Mouse (Mus musculus): ENCODE data around the gene Tmem236.
A peak's percentile ranks its signal among the peaks of the same experiment; 100 is the strongest.

Gene Tmem236

GRCm38 (mm10) chr2:14174334-14174733 lies at the start of gene Tmem236:
Tmem236 (plus strand) TSS chr2:14174523.
- no peak for DNase-seq (ENCODE audit: low read depth)

DNA sequence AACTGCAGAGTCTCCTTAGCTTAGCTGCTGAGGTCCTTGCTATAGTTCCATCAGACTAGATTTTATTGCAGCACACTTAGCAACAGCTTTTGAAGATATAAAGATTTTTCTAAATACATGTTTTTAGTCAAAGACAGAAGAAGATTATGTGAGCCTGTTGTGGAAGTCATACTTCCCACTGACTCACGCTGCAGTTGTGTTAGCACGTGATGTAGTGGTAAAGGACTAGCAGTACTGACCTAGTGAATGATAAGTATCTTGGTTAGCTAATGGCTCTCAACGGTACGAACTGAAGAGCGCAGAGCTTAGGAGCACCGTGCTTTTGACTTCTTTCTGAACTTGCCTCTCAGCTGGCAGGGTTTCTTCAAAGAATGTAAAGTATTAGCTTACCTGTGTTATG lies 47.9 kb upstream of the Tmem236 start:
- no peak for DNase-seq (ENCODE audit: low read depth)

DNA sequence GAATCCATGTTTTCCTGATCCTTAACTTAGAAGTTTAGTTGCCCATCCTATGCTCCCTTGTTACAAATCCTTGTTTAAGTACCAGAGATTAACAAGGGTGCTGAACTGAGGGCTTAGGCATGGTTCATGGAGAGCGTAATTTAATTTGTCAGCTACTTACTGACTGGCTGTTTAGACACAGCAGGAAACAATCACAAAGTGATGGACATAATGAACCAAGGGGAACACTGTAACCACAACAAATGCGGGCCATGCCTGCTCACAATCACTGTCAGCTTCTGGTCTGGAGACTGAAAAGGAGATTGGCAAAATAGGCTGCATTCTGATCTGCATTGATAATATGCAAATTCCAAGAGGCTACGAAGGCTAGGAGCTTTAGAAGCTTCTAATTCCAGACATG lies 46.7 kb upstream of the Tmem236 start:
- DNase-seq (ENCODE audit: low read depth): no peak

- peak; percentile 32 for DNase-seq (ENCODE audit: low read depth)
These were observed 43.5 kb upstream of the Tmem236 start for GRCm38 (mm10) chr2:14130641-14131339.

DNA sequence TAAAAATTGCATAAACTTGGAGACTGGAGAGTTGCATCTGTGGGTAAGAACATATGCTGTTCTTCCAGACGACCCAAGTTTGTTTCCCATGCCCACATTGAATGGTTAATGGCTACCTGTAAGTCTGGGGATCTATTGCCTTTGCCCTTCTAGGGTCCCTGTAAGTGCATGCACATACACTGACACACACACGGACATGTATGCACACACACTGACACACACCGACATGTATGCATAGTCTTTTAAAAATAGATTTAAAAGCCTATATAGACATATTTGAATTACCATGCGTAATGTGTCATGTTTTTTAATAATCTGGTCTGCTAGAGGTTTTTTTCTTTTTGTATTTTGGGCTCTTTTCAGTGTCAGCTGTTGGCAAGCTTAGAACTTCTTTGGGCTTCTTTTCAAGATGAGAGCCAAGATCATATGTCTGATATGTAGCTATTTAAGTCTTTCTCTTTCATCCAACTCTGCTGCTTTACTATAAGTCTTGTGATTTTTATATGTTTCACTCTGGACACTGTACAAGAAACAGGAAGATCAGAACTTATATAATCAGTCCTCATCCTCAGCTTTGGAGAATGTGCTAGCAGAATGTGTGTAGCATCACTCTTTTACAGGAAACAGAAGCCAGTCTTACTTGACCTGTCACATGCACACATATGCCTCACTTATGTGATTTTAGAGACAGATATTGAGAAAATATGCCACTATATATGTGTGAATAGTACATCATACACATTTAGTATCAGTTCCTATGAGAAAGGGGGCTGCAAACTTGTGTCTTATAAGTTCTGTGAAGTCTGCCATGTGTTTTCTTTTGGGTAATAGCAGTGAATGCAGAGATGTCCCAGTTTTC lies 41.6 kb upstream of the Tmem236 start:
- no peak for DNase-seq (ENCODE audit: low read depth)

DNA sequence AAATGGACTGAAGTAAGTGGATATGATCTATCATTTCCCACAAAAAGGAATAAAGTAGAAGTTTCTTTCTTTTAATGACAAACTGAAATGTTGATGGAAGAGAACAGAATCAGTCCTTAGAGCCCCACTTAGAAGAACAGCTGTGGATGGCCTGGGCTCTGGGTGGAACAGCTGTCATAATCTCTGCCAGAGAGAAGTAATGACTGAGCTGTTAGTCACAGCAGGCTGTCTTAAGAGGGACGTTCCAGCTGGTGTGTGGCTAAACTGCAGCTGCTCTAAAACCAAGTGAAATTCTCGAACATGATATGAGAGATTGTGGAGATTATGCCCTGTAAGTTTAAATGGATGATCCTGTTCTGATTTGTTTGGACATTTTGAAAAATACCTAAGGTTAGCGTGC lies 37.4 kb upstream of the Tmem236 start:
- no peak for DNase-seq (ENCODE audit: low read depth)

DNA sequence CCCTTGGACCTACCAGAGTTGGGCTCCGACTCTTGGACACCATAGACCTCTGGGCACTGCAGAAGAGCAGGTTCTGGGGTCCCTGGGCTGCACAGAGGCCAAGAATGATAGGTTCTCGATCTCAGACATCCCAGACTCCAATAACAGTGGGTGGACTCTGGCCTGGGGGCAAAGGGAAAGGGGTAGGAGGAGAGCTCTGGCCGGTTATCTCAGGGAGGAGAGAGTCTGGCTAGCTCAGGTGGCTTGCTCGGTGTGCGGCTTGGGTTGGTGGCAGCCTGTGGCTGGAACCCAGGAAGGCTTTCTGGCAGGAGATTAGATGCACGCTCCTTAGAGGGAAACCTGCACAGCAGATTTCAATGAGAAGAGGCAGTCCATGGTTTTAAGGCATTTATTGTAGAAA lies 34.7 kb upstream of the Tmem236 start:
- no peak for DNase-seq (ENCODE audit: low read depth)

DNA sequence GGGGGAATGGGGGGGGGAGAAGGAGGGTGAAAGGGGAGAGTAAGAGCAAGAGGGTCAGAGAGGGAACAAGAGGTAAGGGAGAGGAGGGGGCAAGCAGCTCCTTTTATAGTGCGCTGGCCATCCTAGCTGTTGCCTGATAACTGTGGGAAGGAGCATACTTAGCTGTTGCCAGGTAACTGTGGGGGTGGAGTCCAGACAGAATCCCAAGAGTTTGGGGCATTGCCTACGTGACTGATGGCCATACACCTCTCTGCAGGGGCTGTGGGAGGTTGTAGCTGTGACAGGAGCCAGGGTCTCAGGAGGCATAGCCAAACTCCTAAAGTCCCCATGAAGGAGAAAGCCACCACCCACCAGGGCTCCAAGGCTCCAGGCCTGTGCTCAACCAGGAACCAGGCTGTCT lies 34.3 kb upstream of the Tmem236 start:
- no peak for DNase-seq (ENCODE audit: low read depth)

DNA sequence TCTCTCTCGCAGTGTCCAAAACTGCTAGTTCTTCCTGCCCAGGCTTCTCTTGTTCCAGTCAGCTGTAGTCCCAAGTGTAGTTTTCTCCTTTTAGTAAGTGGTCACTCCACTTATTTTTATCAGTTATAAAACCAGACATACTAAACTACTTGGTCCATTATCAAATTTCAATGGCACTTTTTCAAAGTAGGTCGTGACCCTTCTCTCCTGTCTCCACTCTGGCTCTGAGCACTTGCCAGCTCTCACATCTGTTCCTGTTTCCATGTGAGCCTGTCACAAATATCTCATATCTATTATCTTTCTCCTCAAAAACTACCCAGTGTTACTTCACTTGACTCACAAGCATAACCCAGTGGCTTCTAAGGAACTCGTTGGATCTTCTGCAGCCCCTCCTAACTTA lies 29.0 kb upstream of the Tmem236 start:
- DNase-seq (ENCODE audit: low read depth): no peak

GRCm38 (mm10) chr2:14146913-14147312 lies 27.4 kb upstream of the Tmem236 start:
- no peak for DNase-seq (ENCODE audit: low read depth)

DNA sequence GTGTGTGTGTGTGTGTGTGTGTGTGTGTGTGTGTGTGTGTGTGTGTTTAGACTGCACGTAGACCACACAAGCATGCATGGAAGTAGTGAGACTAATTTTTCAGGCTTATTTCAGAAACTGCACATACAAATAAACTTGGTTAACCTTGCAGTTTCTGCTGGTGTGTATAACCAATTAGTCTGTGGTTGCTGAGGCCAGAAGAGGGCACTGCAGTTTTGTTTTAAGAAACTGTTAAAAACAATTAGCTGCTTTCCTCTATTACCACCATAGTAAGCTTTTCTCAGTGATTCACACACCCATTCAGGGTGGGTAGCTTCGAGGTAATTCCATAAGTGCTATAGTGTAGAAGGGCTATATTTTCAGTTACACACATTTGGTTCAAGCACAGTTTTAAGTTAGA lies 23.5 kb upstream of the Tmem236 start:
- no peak for DNase-seq (ENCODE audit: low read depth)

DNA sequence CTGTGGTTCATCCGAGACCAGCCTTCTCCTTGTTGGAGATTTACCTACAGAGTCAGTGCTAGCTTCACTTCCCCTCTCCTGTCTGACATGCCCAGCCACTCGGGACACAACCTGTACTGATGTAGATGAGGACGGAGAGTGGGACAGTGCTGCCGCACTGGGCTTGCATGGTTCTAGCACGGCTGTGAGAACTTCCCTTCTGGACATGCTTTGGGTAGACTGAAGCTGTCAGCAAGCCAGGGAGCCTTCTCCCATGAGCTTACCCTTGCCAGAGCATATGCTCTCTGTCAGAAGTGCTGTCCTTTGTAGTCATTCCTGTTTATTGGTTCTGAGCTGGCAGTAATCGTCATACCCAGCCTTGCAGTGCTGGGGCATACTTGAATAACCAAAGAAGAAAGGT lies 22.5 kb upstream of the Tmem236 start:
- no peak for DNase-seq (ENCODE audit: low read depth)

- DNase-seq (ENCODE audit: low read depth): no peak
These were observed 15.3 kb upstream of the Tmem236 start for GRCm38 (mm10) chr2:14159047-14159446.

- no peak for DNase-seq (ENCODE audit: low read depth)
These were observed 14.6 kb upstream of the Tmem236 start for GRCm38 (mm10) chr2:14159756-14160155.

DNA sequence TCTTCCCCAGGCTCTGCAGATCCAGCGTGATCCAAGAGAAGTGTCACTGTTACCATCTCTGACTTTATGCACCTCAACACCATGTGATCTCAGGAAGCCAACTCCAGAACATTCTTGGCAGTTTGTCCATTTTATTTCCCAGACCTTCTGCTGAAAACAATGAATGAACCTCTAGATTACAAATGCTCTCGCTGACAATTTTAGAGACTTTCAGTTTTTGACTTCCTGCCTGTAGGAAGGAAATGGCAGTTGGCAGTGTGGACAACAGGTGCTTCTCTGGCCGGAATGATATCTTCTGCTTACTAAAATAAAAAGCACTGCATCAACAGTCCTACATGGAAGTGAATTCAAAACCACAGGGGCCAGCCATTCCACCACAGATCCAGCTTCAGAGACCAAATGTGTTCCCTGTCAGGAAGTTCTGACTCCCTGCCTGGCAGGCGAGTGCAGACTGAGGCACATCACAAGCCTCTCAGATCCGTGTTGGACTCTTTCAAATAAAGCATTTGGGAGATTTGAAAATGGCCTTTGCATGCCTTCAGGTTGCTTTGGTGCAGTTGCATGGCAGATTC lies 9.8 kb upstream of the Tmem236 start:
- no peak for DNase-seq (ENCODE audit: low read depth)

GRCm38 (mm10) chr2:14165066-14165465 lies 9.3 kb upstream of the Tmem236 start:
- no peak for DNase-seq (ENCODE audit: low read depth)

- DNase-seq (ENCODE audit: low read depth): peak; percentile 33
These were observed 8.5 kb upstream of the Tmem236 start for GRCm38 (mm10) chr2:14165618-14166344.

DNA sequence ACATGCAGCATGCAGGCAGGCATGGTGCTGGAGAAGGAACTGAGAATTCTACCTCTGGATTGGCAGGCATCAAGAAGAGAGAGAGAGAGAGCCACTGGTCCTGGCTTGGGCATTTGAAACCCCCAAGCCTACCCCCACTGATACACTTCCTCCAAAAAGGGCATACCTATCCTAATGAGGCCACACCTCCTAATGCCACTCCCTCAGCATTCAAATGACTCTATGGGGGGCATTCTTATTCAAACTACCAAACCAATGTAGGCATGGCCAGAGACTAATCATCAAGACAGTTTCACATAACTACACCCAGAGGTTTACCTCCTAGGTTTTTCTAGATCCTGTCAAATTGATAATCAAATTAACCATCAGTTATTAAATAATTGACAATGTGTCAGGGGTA lies 6.6 kb upstream of the Tmem236 start:
- DNase-seq (ENCODE audit: low read depth): no peak

DNA sequence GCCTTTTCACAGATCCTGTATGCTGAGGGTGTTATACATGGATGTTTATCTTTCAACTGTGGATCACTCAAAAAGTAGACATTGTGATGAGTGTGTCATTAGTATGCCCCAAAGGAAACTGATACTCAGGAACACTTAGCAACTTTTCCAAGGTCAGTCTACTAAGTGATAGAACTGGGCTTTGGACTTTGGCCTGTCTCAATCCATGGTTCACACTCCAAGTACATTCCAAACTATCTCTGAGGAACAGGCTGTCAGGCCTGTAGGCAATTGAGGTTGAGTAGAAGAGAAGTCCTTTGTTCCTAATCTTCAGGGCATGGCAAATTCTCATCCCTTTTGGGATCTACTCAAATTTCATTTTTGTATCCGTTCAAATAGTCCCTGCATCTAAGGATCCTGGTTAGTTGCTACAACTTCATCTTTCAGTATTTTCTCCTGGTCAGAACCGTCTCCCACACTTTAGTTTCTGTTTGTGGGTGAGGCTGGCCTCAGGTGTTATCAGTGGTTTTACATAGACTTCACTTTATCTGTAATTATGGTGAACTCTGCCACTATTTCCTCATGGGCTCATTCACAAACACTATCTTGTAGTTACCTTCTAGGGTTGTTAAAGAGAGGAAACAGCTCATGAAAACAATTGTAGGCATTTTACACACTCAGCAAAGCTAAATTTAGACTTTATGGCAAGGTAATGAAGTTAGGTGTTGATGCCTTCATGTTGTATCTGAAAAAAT lies 2.3 kb downstream of the Tmem236 start:
- no peak for DNase-seq (ENCODE audit: low read depth)

DNA sequence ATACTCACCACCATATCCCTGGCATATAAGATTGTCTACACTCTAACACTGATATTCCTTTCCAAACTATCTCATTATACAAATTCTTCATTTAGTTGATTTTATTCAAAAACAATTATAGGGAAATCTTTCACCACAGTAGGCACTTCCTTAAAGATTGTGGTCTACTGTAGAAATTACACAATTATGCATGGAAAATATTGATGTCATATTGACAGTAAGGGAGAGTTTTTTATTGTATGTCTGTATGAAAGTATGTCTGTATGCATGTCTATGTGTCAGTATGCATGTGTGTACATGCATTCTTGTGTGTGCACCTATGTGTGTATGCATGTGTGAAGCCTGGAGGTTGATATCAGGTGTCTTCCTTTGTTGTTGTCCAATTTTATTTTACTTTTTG lies 10.1 kb downstream of the Tmem236 start:
- no peak for DNase-seq (ENCODE audit: low read depth)

GRCm38 (mm10) chr2:14190684-14191083 lies 16.4 kb downstream of the Tmem236 start:
- no peak for DNase-seq (ENCODE audit: low read depth)

DNA sequence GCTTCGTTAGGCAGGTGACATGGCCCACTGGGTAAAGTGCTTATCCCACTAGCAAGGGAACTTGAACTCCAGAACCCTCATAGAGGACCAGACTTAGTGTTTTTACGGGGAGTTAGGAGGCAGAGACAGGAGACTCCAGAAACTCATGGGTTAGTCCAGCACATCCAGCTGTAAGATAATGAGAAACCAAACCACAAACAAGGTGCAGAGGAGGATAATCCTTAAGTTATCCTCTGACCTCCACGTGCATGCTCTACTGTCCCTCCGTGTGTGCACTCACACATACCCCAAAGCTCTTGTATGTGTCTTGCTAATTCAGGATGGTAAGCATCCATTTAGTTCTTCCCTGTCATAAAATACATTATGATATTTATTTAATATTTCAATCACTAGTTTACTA lies 17.3 kb downstream of the Tmem236 start:
- no peak for DNase-seq (ENCODE audit: low read depth)
